Mouse (Mus musculus) brain, embryonic 14.5 days (tissue): Measurements from ENCODE around the gene Iqch.

Experiments
- CTCF ChIP-seq: fragments of 200-500 bp; IDR thresholded peaks from 2 replicates; pipeline ENCODE4 v1.5.1; 2012; ENCODE audit warnings: inconsistent platforms, mild to moderate bottlenecking, moderate library complexity, borderline replicate concordance; ENCODE audit not compliant: insufficient read depth, insufficient read length; ENCODE audit errors: extremely low read depth
- POLR2A ChIP-seq: fragments of 200-500 bp; IDR thresholded peaks from 2 replicates; pipeline ENCODE4 v1.6.1; 2012; ENCODE audit warnings: mild to moderate bottlenecking, inconsistent platforms, borderline replicate concordance; ENCODE audit not compliant: poor library complexity, insufficient read depth, insufficient read length, severe bottlenecking; ENCODE audit errors: extremely low read depth

DNA sequence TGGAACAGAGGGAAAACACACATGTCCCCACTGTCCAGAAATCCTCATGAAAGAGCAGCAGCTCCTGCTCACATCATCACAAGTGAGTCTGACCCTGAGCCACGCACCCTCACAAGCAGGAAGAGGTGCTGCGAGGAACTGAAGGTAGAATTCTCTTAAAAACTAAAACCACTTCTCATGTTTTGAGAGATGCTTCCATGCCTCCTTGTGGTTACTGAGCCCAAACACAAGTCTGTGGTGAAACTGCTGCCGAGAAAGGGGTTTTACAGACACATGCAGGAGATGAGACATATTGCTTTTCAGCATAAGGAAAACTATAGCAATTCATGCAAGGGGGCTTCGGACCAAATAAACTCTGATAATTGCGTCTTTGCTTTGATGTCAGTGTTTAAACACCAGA, 89.4 kb downstream of the Iqch start:
- TF ChIP-seq CTCF, result no peak
- no peak for TF ChIP-seq POLR2A
